ENCODE assay signal across 14 mouse cellular contexts in the genomic region with DNA sequence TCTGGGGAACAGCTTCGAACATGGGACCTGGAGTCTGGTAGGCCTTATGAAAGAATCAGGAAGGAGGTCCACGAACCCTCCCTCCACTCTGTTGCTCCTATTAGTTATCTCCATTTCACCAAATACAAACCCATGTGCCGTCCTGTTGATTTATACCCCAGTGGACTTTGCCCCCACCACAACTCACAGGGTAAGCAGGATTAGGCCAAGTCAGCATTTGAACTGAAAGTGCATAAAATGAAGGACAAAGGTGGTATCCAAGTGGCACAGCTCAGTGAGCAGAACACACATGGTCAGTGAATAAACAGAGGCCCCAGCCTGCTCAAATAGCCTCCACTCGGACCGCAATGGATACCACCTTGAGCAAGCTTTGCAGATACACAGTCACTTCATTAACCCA. TPM values are rescaled to one million over a fixed set of nuclear protein-coding genes. Genes with fewer than 3 reads are reported as not detected.
DNase-seq lines count a peak whose midpoint lies in the region; ATAC-seq lines count a peak whose summit lies in the region.
"Had no signal": no experiment of that assay in that cellular context is flagged by ENCODE, and none has a peak within 500 bp of the region (broad histone marks: within the 10 kb centered on the region; RNA-seq: fewer than 3 reads in every experiment).

No protein-coding gene starts in this region.

- no peaks in the 10 kb centered on the region for H3K36me3 ChIP-seq in midbrain, embryonic 10.5 days
- H3K36me3 ChIP-seq in midbrain, embryonic 16.5 days (ENCODE audit: control insufficient read depth, insufficient read depth, low read length): no peaks in the 10 kb centered on the region
- H3K36me3 ChIP-seq in intestine, embryonic 15.5 days: no peaks in the 10 kb centered on the region
- H3K36me3 ChIP-seq: embryonic facial prominence, embryonic 15.5 days; heart, embryonic 13.5 days had no signal

- peaks cover 34% of the 10 kb centered on the region for H3K4me1 ChIP-seq in midbrain, embryonic 10.5 days
- peaks cover 3% of the 10 kb centered on the region; the same call in 1 of the 2 replicates for H3K4me1 ChIP-seq in midbrain, embryonic 16.5 days (ENCODE audit: control insufficient read depth, insufficient read depth, low read length)
- no peaks in the 10 kb centered on the region for H3K4me1 ChIP-seq in intestine, embryonic 15.5 days (replicated peaks)
- H3K4me1 ChIP-seq: embryonic facial prominence, embryonic 15.5 days; heart, embryonic 13.5 days had no signal

- whole genome bisulfite sequencing in midbrain, embryonic 10.5 days: 72% methylated on average over 5 of the region's 5 CpGs
- WGBS in midbrain, embryonic 16.5 days: 59% methylated on average over 5 of the region's 5 CpGs
- WGBS in intestine, embryonic 15.5 days: 68% methylated on average over 5 of the region's 5 CpGs

- no peak for ATAC-seq in midbrain, embryonic 16.5 days
- ATAC-seq in intestine, embryonic 15.5 days: peak; percentile 69

- no peaks in the 10 kb centered on the region for H3K9me3 ChIP-seq in midbrain, embryonic 10.5 days (replicated peaks)
- no peaks in the 10 kb centered on the region for H3K9me3 ChIP-seq in midbrain, embryonic 16.5 days (replicated peaks; ENCODE audit: control insufficient read depth, low read length, poor library complexity, severe bottlenecking)
- no peaks in the 10 kb centered on the region for H3K9me3 ChIP-seq in intestine, embryonic 15.5 days
- H3K9me3 ChIP-seq: embryonic facial prominence, embryonic 15.5 days; heart, embryonic 13.5 days had no signal

- H3K27me3 ChIP-seq in midbrain, embryonic 10.5 days (ENCODE audit: low read depth, poor library complexity, severe bottlenecking): no peaks in the 10 kb centered on the region
- H3K27me3 ChIP-seq in midbrain, embryonic 16.5 days (ENCODE audit: control insufficient read depth, insufficient read depth, low read depth, low read length): no peaks in the 10 kb centered on the region
- no peaks in the 10 kb centered on the region for H3K27me3 ChIP-seq in intestine, embryonic 15.5 days (replicated peaks)
- H3K27me3 ChIP-seq: embryonic facial prominence, embryonic 15.5 days; heart, embryonic 13.5 days had no signal

- peak overlapping the region; percentile 88 for H3K27ac ChIP-seq in midbrain, embryonic 10.5 days (replicated peaks)
- no peak overlapping the region for H3K27ac ChIP-seq in midbrain, embryonic 16.5 days (ENCODE audit: low read length)
- H3K27ac ChIP-seq in intestine, embryonic 15.5 days: peak overlapping the region; percentile 56
- H3K27ac ChIP-seq: embryonic facial prominence, embryonic 15.5 days; heart, embryonic 13.5 days; liver, embryonic 14.5 days had no signal

- H3K4me3 ChIP-seq in midbrain, embryonic 10.5 days: peak overlapping the region; percentile 32
- H3K4me3 ChIP-seq in midbrain, embryonic 16.5 days (ENCODE audit: low read depth, low read length): no peak overlapping the region
- H3K4me3 ChIP-seq in intestine, embryonic 15.5 days (replicated peaks): no peak overlapping the region
- H3K4me3 ChIP-seq: embryonic facial prominence, embryonic 15.5 days; heart, embryonic 13.5 days had no signal

- H3K4me2 ChIP-seq in midbrain, embryonic 16.5 days (ENCODE audit: low read length): no peak overlapping the region
- no peak overlapping the region for H3K4me2 ChIP-seq in intestine, embryonic 15.5 days (replicated peaks)
- H3K4me2 ChIP-seq: embryonic facial prominence, embryonic 15.5 days; heart, embryonic 13.5 days had no signal

- H3K9ac ChIP-seq in midbrain, embryonic 16.5 days (ENCODE audit: low read depth, low read length): no peak overlapping the region
- H3K9ac ChIP-seq in intestine, embryonic 15.5 days: no peak overlapping the region
- H3K9ac ChIP-seq: embryonic facial prominence, embryonic 15.5 days; heart, embryonic 13.5 days; liver, embryonic 14.5 days had no signal

- DNase-seq in midbrain, embryonic 10.5 days (ENCODE audit: low spot score): no peak
- DNase-seq in kidney, postnatal 25 days: peak; percentile 52 to 72
- DNase-seq in yolk sac, embryonic 10.5 days (ENCODE audit: low spot score): peak; percentile 43
- DNase-seq in gastrocnemius, postnatal 4 days (ENCODE audit: low spot score in 2 of 2): no peak
- DNase-seq in heart, postnatal 4 days: no peak
- DNase-seq: adrenal gland, adult 8-10 months; cerebellum, postnatal 36 days; lung, postnatal 4 days had no signal

RNA-seq across cellular contexts. Expression of a gene that starts 18.8 kb away (rescaled TPM):
- 0.99 and 1.6 TPM in 2 replicates for polyA plus RNA-seq in midbrain, embryonic 10.5 days (2016; fragmentation: Nextera tagmentation; extraction: Ambion mirVana)
- polyA plus RNA-seq in midbrain, embryonic 16.5 days (2015; fragmentation: Nextera tagmentation; extraction: Ambion mirVana): 0.93 and 0.94 TPM in 2 replicates
- 2.9 and 4.2 TPM in 2 replicates for polyA plus RNA-seq in intestine, embryonic 15.5 days (2015; fragmentation: Nextera tagmentation; extraction: Ambion mirVana)
- total RNA-seq in gastrocnemius, postnatal 4 days (2021): under 1 TPM; 0.25 to 0.36 TPM
- total RNA-seq in heart, postnatal 4 days (2021): under 1 TPM; 0.33 to 0.68 TPM
- total RNA-seq: gastrocnemius, adult 18-20 months had no signal

RNA-seq across cellular contexts. Expression of a gene that starts 33.2 kb away (rescaled TPM):
- 854 and 880 TPM in 2 replicates for polyA plus RNA-seq in midbrain, embryonic 10.5 days (2016; fragmentation: Nextera tagmentation; extraction: Ambion mirVana)
- 408 and 436 TPM in 2 replicates for polyA plus RNA-seq in midbrain, embryonic 16.5 days (2015; fragmentation: Nextera tagmentation; extraction: Ambion mirVana)
- 996 and 1,065 TPM in 2 replicates for polyA plus RNA-seq in intestine, embryonic 15.5 days (2015; fragmentation: Nextera tagmentation; extraction: Ambion mirVana)
- total RNA-seq in gastrocnemius, postnatal 4 days (2021): 100 to 1,000 TPM; 291 to 333 TPM
- 100 to 1,000 TPM; 850 to 928 TPM for total RNA-seq in heart, postnatal 4 days (2021)

Comparison
In these comparisons a context has a peak if more than half of its experiments do, and no peak if none do; other contexts are left out.
1. DNase-seq: peak in kidney, postnatal 25 days (2 of 2) and yolk sac, embryonic 10.5 days (single experiment); none in midbrain, embryonic 10.5 days (single experiment), gastrocnemius, postnatal 4 days (0 of 2) and heart, postnatal 4 days (single experiment).